Mouse (Mus musculus): ENCODE measurements at regions not wholly inside any gene's neighbourhood (a gene's known extent, or its start where the extent isn't known, plus 50 kb on each side); places are given as distances from the start of the nearest gene placed in this dataset.

- TF ChIP-seq CTCF (IDR thresholded peaks at IDR 0.05; ENCODE audit: low read depth) (no peak), EP300 (IDR thresholded peaks at IDR 0.05; ENCODE audit: low read depth) (no peak)
Observed at GRCm38 (mm10) chr17:51555854-51556253, 277.2 kb downstream of the Satb1 start.

Data from liver, postnatal 0 days (tissue).